Mouse (Mus musculus): ENCODE results near the gene Mgmt.

GRCm38 (mm10) chr7:136895356-136895755 lies 942 bp downstream of the Mgmt start:
- no peak for TF ChIP-seq CTCF (IDR thresholded peaks at IDR 0.05; ENCODE audit: low read depth)
- TF ChIP-seq EP300 (IDR thresholded peaks at IDR 0.05; ENCODE audit: low read depth) = no peak
